Mouse (Mus musculus) kidney, adult 2 months (tissue): ENCODE measurements around the gene Ctnna3.

Experiments
- CTCF ChIP-seq: fragments of 200-500 bp; conservative IDR thresholded peaks from 2 replicates; pipeline ENCODE4 v1.5.1; 2011; ENCODE audit warnings: low read depth, mild to moderate bottlenecking, control low read depth, low read length, moderate library complexity, mixed read lengths; ENCODE audit not compliant: insufficient read depth, insufficient read length
- POLR2A ChIP-seq: fragments of 200-500 bp; IDR thresholded peaks from one replicate; pipeline ENCODE4 v1.6.1; 2011; ENCODE audit warnings: low read depth, low read length, control low read depth

GRCm38 (mm10) chr10:63886449-63887088 lies 456.7 kb downstream of the Ctnna3 start:
- no peak for TF ChIP-seq POLR2A
- no peak for TF ChIP-seq CTCF
